Mouse (Mus musculus): ENCODE measurements around the gene Egr2. TPM values are rescaled to one million over a fixed set of nuclear protein-coding genes. Genes with fewer than 3 reads are reported as not detected.

The Egr2 gene
- total RNA-seq, 4 experiments from 2014 or later, result 2.2 to 8.3 (median 7.9) TPM

Other genes starting within 250 kb of the Egr2 start
- 10 to 100 TPM; 36.7 to 41.4 (median 39.0) TPM for gene Ado, start 13.5 kb downstream of the Egr2 start, total RNA-seq (2022)